Mouse (Mus musculus) lung, postnatal 25 days (tissue): ENCODE results near the gene Gm12166.
"Not testable (repeated sequence)": the region's sequence is repeated elsewhere in the genome, so short reads cannot be mapped to it uniquely, and the experiment has no call there.

Experiments
- DNase-seq: peaks from one replicate; pipeline ENCODE4 v3.0.0; 2022; ENCODE audit warnings: low spot score

The Gm12166 gene

GRCm38 (mm10) chr11:46054911-46055895 is 3.1 kb upstream of the Gm12166 start:
- no peak for DNase-seq

GRCm38 (mm10) chr11:46054311-46054710 is 2.2 kb upstream of the Gm12166 start:
- DNase-seq = no peak

GRCm38 (mm10) chr11:46053457-46053856 is 1.3 kb upstream of the Gm12166 start:
- DNase-seq = not testable (repeated sequence)

- no peak for DNase-seq
Measured at GRCm38 (mm10) chr11:46047264-46047663, 4.9 kb downstream of the Gm12166 start.

GRCm38 (mm10) chr11:46044781-46045180 is 7.3 kb downstream of the Gm12166 start:
- no peak for DNase-seq

GRCm38 (mm10) chr11:46041607-46042267 is 10.4 kb downstream of the Gm12166 start:
- no peak for DNase-seq

GRCm38 (mm10) chr11:46040841-46041556 is 11.1 kb downstream of the Gm12166 start:
- no peak for DNase-seq

GRCm38 (mm10) chr11:46039335-46039734 is 12.8 kb downstream of the Gm12166 start:
- DNase-seq = no peak

GRCm38 (mm10) chr11:46038901-46039300 is 13.2 kb downstream of the Gm12166 start:
- no peak for DNase-seq

- no peak for DNase-seq
Measured at GRCm38 (mm10) chr11:46036374-46036773, 15.7 kb downstream of the Gm12166 start.

- no peak for DNase-seq
Measured at GRCm38 (mm10) chr11:46032956-46033355, 19.2 kb downstream of the Gm12166 start.

- peak; percentile 16 for DNase-seq
Measured at GRCm38 (mm10) chr11:46031470-46031869, 20.7 kb downstream of the Gm12166 start.

GRCm38 (mm10) chr11:46030026-46030425 is 22.1 kb downstream of the Gm12166 start:
- DNase-seq = no peak

- DNase-seq = no peak
Measured at GRCm38 (mm10) chr11:46029485-46029884, 22.6 kb downstream of the Gm12166 start.

- no peak for DNase-seq
Measured at GRCm38 (mm10) chr11:46027952-46028814, 23.9 kb downstream of the Gm12166 start.

- peak; percentile 62 for DNase-seq
Measured at GRCm38 (mm10) chr11:46025962-46026392, 26.1 kb downstream of the Gm12166 start.

- DNase-seq = no peak
Measured at GRCm38 (mm10) chr11:46022983-46023382, 29.1 kb downstream of the Gm12166 start.

- DNase-seq = no peak
Measured at GRCm38 (mm10) chr11:46021850-46022249, 30.3 kb downstream of the Gm12166 start.

- no peak for DNase-seq
Measured at GRCm38 (mm10) chr11:46020246-46020645, 31.9 kb downstream of the Gm12166 start.

- DNase-seq = peak; percentile 51
Measured at GRCm38 (mm10) chr11:46016061-46016460, 36.1 kb downstream of the Gm12166 start.
